Mouse (Mus musculus): Measurements from ENCODE around the gene Acsl6.

GRCm38 (mm10) chr11:54336165-54336707, 32.6 kb downstream of the Acsl6 start:
- TF ChIP-seq HCFC1 (IDR thresholded peaks at IDR 0.05; ENCODE audit: borderline replicate concordance, insufficient read depth, low read length), result no peak
- no peak for TF ChIP-seq MAFK (IDR thresholded peaks at IDR 0.05; ENCODE audit: insufficient read depth, low read depth, low read length)
- no peak for TF ChIP-seq ZNF384 (IDR thresholded peaks at IDR 0.05; ENCODE audit: low read depth, low read length)
- TF ChIP-seq ZC3H11A (IDR thresholded peaks at IDR 0.05; ENCODE audit: borderline replicate concordance, low read depth, low read length), result no peak

Measured in ES-E14 (cell line).